Mouse (Mus musculus): ENCODE results near the gene Tex48. TPM values are rescaled to one million over a fixed set of nuclear protein-coding genes. Genes with fewer than 3 reads are reported as not detected.

Tex48 gene
- polyA plus RNA-seq, 1 experiment = not detected

DNA sequence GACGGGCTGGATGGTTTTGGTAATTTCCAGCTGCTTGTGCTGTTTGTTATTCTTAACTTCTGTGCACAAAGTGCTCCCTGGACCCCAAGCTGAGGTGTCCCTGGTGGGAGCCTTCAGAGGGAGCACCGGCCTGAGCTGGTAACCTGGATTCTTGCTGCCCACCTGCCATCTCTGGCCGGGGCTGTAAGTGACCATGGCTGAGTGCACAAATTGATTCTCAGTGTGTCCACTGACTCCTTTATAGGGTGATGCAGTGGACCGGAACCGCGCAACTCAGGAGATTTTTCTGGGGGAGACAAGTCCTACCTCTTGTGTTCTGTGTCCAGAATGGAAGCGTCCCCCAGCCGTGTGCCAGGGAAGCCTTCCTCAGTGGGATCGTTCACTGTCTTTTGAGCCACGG lies 37.0 kb downstream of the Tex48 start:
- Histone ChIP-seq H3K27me3 (ENCODE audit: control insufficient read depth, insufficient read depth, low read length) (no peaks in the 10 kb centered on the region), H3K36me3 (ENCODE audit: control insufficient read depth, insufficient read depth, low read length) (peaks cover 12% of the 10 kb centered on the region), H3K4me1 (ENCODE audit: control insufficient read depth, insufficient read depth, insufficient read length) (no peaks in the 10 kb centered on the region), H3K27ac (ENCODE audit: insufficient read depth, low read length) (no peak overlapping the region), H3K4me3 (ENCODE audit: extremely low read depth, insufficient read depth, insufficient read length) (no peak overlapping the region)
- TF ChIP-seq POLR2A (IDR thresholded peaks at IDR 0.05; ENCODE audit: low read depth, low read length) (no peak), CTCF (IDR thresholded peaks at IDR 0.05; ENCODE audit: extremely low read depth, insufficient read depth, insufficient read length, insufficient replicate concordance) (no peak)
- 95% methylated on average over 10 of the region's 10 CpGs for WGBS
- no peak for DNase-seq (ENCODE audit: low read depth in 1 of 2, low spot score in 2 of 2)

DNA sequence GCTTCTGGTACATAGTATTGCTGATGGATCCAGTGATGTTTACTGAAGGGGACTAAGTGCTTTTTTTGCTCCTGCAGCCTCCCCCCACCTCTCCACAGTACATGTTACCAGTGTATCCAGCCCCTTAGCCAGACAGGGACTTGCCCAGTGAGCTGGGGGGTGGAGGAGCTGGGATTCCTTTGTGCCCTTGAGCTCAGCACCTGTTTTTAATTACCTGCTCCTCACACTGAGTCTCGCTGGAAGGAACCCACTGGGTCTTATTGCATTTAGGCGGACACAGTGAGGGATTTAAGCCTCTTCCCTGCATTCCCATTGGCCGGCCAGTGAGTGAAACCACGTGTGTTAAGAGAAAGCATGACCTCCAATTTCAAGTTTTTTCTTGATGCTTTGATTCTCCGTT lies 39.6 kb downstream of the Tex48 start:
- no peak for DNase-seq (ENCODE audit: low read depth in 1 of 2, low spot score in 2 of 2)
- no peak overlapping the region for H3K27ac ChIP-seq (ENCODE audit: insufficient read depth, low read length)
- no peak overlapping the region for H3K4me3 ChIP-seq (ENCODE audit: extremely low read depth, insufficient read depth, insufficient read length)
- WGBS = 92% methylated on average over 5 of the region's 5 CpGs
- TF ChIP-seq POLR2A (IDR thresholded peaks at IDR 0.05; ENCODE audit: low read depth, low read length) (no peak), CTCF (IDR thresholded peaks at IDR 0.05; ENCODE audit: extremely low read depth, insufficient read depth, insufficient read length, insufficient replicate concordance) (no peak)
- H3K4me1 ChIP-seq (ENCODE audit: control insufficient read depth, insufficient read depth, insufficient read length) = no peaks in the 10 kb centered on the region
- H3K36me3 ChIP-seq (ENCODE audit: control insufficient read depth, insufficient read depth, low read length) = peaks cover 19% of the 10 kb centered on the region
- H3K27me3 ChIP-seq (ENCODE audit: control insufficient read depth, insufficient read depth, low read length) = no peaks in the 10 kb centered on the region

DNA sequence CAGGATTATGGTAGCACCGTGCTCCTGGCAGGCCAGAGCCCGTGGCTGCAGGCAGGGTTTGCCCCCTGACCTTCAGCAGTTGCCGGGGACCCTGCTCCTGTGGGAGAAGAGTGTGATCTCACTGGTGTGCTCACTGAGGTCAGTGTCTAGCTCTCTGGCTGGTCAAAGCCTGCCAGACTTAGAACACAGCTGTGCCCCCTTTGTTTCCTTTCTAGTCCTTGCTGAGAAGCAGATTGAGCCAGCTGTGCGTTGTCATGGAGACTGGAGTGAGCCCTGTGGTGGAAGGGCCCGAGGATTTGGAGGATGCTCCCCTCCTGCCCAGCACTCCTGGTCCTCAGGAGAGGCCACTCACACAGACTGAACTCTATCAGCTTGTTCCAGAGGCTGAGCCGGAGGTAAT lies 42.1 kb downstream of the Tex48 start:
- Histone ChIP-seq H3K4me3 (ENCODE audit: extremely low read depth, insufficient read depth, insufficient read length) (no peak overlapping the region), H3K4me1 (ENCODE audit: control insufficient read depth, insufficient read depth, insufficient read length) (no peaks in the 10 kb centered on the region), H3K27me3 (ENCODE audit: control insufficient read depth, insufficient read depth, low read length) (no peaks in the 10 kb centered on the region), H3K36me3 (ENCODE audit: control insufficient read depth, insufficient read depth, low read length) (peaks cover 19% of the 10 kb centered on the region), H3K27ac (ENCODE audit: insufficient read depth, low read length) (no peak overlapping the region)
- DNase-seq (ENCODE audit: low read depth in 1 of 2, low spot score in 2 of 2) = no peak
- TF ChIP-seq CTCF (IDR thresholded peaks at IDR 0.05; ENCODE audit: extremely low read depth, insufficient read depth, insufficient read length, insufficient replicate concordance) (no peak), POLR2A (IDR thresholded peaks at IDR 0.05; ENCODE audit: low read depth, low read length) (no peak)
- 85% methylated on average over 6 of the region's 6 CpGs for WGBS

DNA sequence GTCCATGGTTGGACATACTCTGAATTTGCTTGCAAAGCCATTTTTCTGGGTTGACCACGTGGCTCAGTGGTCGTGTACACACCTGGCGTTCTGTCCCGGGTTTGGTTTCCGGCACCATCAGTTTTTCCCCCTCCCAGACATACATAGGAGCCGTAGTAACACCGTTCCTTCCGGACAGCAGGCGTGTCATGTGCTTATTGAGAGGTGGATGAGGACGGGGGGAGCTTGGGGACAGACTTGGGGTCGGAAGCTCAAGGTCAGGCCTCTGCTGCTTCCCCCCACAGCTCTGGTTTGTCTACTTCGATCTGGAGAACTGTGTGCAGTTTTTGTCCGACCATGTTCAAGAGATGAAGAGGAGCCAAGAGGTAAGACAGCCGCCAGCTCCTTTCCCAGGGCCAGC lies 42.6 kb downstream of the Tex48 start:
- Histone ChIP-seq H3K27ac (ENCODE audit: insufficient read depth, low read length) (no peak overlapping the region), H3K4me3 (ENCODE audit: extremely low read depth, insufficient read depth, insufficient read length) (no peak overlapping the region), H3K27me3 (ENCODE audit: control insufficient read depth, insufficient read depth, low read length) (no peaks in the 10 kb centered on the region), H3K36me3 (ENCODE audit: control insufficient read depth, insufficient read depth, low read length) (peaks cover 19% of the 10 kb centered on the region), H3K4me1 (ENCODE audit: control insufficient read depth, insufficient read depth, insufficient read length) (no peaks in the 10 kb centered on the region)
- DNase-seq (ENCODE audit: low read depth in 1 of 2, low spot score in 2 of 2) = no peak
- TF ChIP-seq CTCF (IDR thresholded peaks at IDR 0.05; ENCODE audit: extremely low read depth, insufficient read depth, insufficient read length, insufficient replicate concordance) (no peak), POLR2A (IDR thresholded peaks at IDR 0.05; ENCODE audit: low read depth, low read length) (no peak)
- WGBS = 92% methylated on average over 14 of the region's 14 CpGs

DNA sequence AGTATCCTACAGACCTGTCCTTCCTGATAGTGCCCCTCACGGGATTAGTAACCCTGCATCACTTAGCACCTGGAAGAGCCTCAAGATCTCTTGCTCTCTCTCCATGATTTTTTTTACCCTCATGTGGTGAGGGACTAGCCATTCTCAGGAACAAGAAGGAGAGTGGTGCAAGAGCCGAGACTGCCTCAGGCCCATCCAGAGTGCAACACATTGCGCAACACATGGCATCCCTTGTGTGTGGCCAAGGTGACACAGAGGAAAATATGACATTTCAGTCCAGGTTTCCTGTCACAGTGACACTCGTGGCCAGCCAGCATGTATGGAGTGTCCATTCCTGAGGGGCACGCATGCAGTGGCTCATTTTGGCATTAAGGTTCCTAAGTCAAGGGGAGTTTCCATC lies 49.6 kb downstream of the Tex48 start:
- Histone ChIP-seq H3K27me3 (ENCODE audit: control insufficient read depth, insufficient read depth, low read length) (no peaks in the 10 kb centered on the region), H3K4me3 (ENCODE audit: extremely low read depth, insufficient read depth, insufficient read length) (no peak overlapping the region), H3K4me1 (ENCODE audit: control insufficient read depth, insufficient read depth, insufficient read length) (no peaks in the 10 kb centered on the region), H3K36me3 (ENCODE audit: control insufficient read depth, insufficient read depth, low read length) (peaks cover 10% of the 10 kb centered on the region), H3K27ac (ENCODE audit: insufficient read depth, low read length) (no peak overlapping the region)
- DNase-seq (ENCODE audit: low read depth in 1 of 2, low spot score in 2 of 2) = no peak
- WGBS = 93% methylated on average over 5 of the region's 5 CpGs
- TF ChIP-seq POLR2A (IDR thresholded peaks at IDR 0.05; ENCODE audit: low read depth, low read length) = no peak
- TF ChIP-seq CTCF (IDR thresholded peaks at IDR 0.05; ENCODE audit: extremely low read depth, insufficient read depth, insufficient read length, insufficient replicate concordance) = no peak

DNA sequence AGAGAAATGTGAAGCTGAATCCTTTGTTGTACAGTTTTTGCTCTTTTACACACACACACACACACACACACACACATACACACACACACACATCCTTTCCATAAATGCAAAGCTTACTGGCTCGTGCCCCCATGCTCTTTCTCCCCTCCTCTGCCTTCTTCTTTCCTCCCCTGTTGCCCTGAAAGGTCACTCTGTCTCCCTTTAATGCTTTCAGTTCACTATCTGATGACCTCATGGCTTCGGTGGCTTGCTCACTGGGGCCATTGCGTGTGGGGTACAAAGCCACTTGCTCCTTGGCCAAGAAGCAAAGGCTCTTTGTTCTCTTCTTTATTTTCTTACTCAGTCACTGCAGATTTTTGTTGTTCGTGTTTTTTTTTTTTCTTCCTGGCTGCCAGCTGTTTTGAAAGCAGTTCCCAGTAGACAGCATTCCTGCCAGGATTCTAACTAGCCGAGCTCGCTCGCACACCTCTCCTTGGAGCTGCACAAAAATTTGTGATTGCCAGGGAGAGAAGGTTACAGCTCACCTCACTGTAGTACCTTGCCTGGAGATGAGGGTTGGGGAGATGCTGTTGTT lies 51.9 kb downstream of the Tex48 start:
- no peak for TF ChIP-seq POLR2A (IDR thresholded peaks at IDR 0.05; ENCODE audit: low read depth, low read length)
- TF ChIP-seq CTCF (IDR thresholded peaks at IDR 0.05; ENCODE audit: extremely low read depth, insufficient read depth, insufficient read length, insufficient replicate concordance) = no peak
- no peak for DNase-seq (ENCODE audit: low read depth in 1 of 2, low spot score in 2 of 2)
- Histone ChIP-seq H3K36me3 (ENCODE audit: control insufficient read depth, insufficient read depth, low read length) (peaks cover 14% of the 10 kb centered on the region), H3K4me3 (ENCODE audit: extremely low read depth, insufficient read depth, insufficient read length) (no peak overlapping the region), H3K27me3 (ENCODE audit: control insufficient read depth, insufficient read depth, low read length) (no peaks in the 10 kb centered on the region), H3K4me1 (ENCODE audit: control insufficient read depth, insufficient read depth, insufficient read length) (no peaks in the 10 kb centered on the region), H3K27ac (ENCODE audit: insufficient read depth, low read length) (no peak overlapping the region)
- 83% methylated on average over 7 of the region's 7 CpGs for WGBS

DNA sequence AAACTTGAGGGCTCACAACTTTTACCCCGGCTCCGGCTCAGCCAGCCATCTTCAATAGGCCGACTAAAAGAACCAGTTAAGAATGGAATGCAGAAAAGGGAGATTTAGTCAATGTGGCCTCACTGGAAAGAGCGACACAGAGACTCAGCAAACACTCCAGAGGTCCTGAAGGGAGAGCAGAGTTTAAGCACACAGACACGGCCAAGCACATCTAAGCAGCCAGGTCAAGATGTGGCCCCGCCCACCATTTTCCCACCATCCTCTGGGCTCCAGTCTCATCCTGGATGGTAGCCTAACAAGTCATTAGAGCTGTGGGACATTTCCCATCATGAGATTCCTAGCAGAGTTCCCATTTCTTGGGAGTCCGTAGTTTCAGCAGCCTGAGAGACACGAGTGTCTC lies 52.9 kb downstream of the Tex48 start:
- H3K27me3 ChIP-seq (ENCODE audit: control insufficient read depth, insufficient read depth, low read length) = no peaks in the 10 kb centered on the region
- TF ChIP-seq POLR2A (IDR thresholded peaks at IDR 0.05; ENCODE audit: low read depth, low read length) (no peak), CTCF (IDR thresholded peaks at IDR 0.05; ENCODE audit: extremely low read depth, insufficient read depth, insufficient read length, insufficient replicate concordance) (no peak)
- no peak overlapping the region for H3K4me3 ChIP-seq (ENCODE audit: extremely low read depth, insufficient read depth, insufficient read length)
- DNase-seq (ENCODE audit: low read depth in 1 of 2, low spot score in 2 of 2) = no peak
- no peaks in the 10 kb centered on the region for H3K4me1 ChIP-seq (ENCODE audit: control insufficient read depth, insufficient read depth, insufficient read length)
- H3K27ac ChIP-seq (ENCODE audit: insufficient read depth, low read length) = no peak overlapping the region
- H3K36me3 ChIP-seq (ENCODE audit: control insufficient read depth, insufficient read depth, low read length) = peaks cover 14% of the 10 kb centered on the region
- 91% methylated on average over 8 of the region's 8 CpGs for WGBS

Measured in spleen, adult 2 months (tissue).